Mouse (Mus musculus) urinary bladder, postnatal 4 days (tissue): ENCODE data around the gene Meox1.

ENCODE experiments used
- DNase-seq, 2 experiments: peaks; one replicate each; pipeline ENCODE4 v3.0.0; 2021 to 2022; ENCODE audit warnings: low spot score in 2 of 2

Meox1 gene

GRCm38 (mm10) chr11:101855950-101856712 lies 38.0 kb downstream of the Meox1 start:
- peak in 1 of 2 experiments; percentile 50 for DNase-seq

GRCm38 (mm10) chr11:101851042-101851441 lies 43.1 kb downstream of the Meox1 start:
- peak in 1 of 2 experiments; percentile 31 for DNase-seq

- no peak for DNase-seq
Observed at GRCm38 (mm10) chr11:101849286-101849685, 44.9 kb downstream of the Meox1 start.

- no peak for DNase-seq
Observed at GRCm38 (mm10) chr11:101847509-101847908, 46.7 kb downstream of the Meox1 start.

GRCm38 (mm10) chr11:101842773-101843163 lies 51.4 kb downstream of the Meox1 start:
- no peak for DNase-seq

GRCm38 (mm10) chr11:101841998-101842772 lies 52.0 kb downstream of the Meox1 start:
- DNase-seq: no peak

GRCm38 (mm10) chr11:101840405-101840804 lies 53.8 kb downstream of the Meox1 start:
- no peak for DNase-seq

- no peak for DNase-seq
Observed at GRCm38 (mm10) chr11:101839426-101839825, 54.7 kb downstream of the Meox1 start.

GRCm38 (mm10) chr11:101832001-101832400 lies 62.2 kb downstream of the Meox1 start:
- no peak for DNase-seq

GRCm38 (mm10) chr11:101830616-101831015 lies 63.6 kb downstream of the Meox1 start:
- DNase-seq: no peak

- peak; percentile 42 to 63 for DNase-seq
Observed at GRCm38 (mm10) chr11:101830112-101830511, 64.1 kb downstream of the Meox1 start.

GRCm38 (mm10) chr11:101828718-101829117 lies 65.5 kb downstream of the Meox1 start:
- no peak for DNase-seq
